Mouse (Mus musculus) B cell, adult (primary cell): ENCODE measurements around the gene Gpr83. TPM values are rescaled to one million over a fixed set of nuclear protein-coding genes. Genes with fewer than 3 reads are reported as not detected.

ENCODE experiments used
- total RNA-seq: library from RNA; stranded (reverse); gene quantifications from 4 replicates; pipeline ENCODE4 v1.2.4, GENCODE M21; 2023; ENCODE audit not compliant: inconsistent age

Gene Gpr83
- total RNA-seq, result not detected in 4 replicates

DNA sequence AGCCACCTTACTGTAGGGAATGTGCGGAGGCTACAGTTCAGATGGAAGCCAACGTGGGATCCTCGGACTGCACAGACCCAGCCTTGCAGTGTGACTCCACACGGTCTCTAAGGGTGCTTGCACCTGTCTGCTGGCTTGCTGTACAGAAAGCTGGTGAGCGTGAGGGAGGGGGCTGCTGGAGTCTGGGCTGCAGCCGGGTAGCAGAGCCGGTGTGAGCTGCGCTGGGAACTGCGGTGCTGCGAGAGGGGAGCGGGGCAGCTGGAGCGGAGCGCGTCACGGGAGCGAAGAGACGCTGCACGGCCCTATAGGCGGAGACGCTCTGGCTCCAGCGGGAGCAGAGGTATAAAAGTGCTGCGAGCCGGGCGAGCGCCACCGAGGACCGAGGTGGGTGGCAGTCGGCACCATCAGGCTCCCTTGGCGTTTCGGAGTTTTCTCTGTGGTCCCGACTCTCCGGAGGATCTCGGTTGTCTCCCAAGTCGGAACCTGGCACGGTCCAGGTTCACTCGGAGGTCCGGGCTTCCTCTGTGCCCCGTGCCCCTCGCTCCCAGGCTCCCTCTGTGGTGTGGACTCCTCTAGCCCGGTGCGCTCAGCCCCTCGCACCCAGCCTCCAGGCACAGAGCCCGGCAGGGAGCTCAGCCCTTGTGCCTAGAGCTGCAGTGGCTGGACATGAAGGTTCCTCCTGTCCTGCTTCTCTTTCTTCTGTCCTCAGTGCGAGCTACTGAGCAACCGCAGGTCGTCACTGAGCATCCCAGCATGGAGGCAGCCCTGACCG, at the start of gene Gpr83:
Gene Gpr83, plus strand, starts transcription at position 343 of the 772 bp plus-strand sequence.

DNA sequence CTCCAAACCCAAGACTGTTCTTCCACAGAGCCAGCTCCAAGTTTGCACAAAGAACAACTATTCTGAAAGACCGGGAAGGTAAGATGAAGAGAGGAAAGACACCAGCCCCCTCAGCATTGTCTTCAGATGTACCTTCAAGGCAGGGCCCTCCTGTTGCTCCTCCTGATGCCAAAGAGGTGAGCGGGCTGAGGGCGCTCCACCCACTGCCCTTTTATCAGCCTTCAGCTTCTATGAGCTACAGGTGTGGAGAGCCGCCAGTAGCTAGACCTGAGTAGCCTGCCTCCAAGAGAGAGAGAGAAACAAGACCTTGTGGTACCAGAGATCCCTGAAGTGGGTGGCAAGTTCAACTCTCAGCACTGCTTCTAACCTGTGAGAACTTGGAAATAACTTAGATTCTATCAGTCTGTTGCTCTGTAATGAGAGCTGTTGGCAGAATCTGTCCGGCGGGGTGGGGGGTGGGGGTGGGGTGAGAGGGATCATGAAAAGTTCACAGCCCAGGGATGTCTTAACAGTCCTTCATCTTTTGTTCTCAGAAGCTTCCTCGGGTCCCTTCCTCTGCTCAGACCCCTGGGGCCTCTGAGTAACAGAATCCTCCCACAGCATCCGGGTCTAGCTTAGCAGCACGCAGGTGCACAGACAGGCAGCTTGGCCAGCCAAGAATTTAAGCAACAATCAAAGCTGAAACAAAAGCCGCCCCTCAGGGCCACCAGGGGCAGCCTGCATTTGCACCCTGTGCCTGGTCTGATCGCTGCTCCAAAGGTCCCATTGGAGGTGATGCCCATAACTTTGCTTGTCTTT, 43.8 kb downstream of the Gpr83 start, which contains the start of gene Izumo1r:
Gene Izumo1r, minus strand, starts transcription at position 369 of the 798 bp plus-strand sequence.

Other genes with a start within 250 kb of the Gpr83 start
- 0.06 to 0.16 TPM in 2 of 4 replicates, not detected in the others for gene Amotl1, start 215.2 kb upstream of the Gpr83 start, total RNA-seq
- gene Piwil4, start 119.5 kb upstream of the Gpr83 start, total RNA-seq, result not detected in 4 replicates
- gene Fut4, start 107.8 kb upstream of the Gpr83 start, total RNA-seq, result 0.15 to 0.29 TPM (median 0.15 TPM) in 3 of 4 replicates, not detected in the other
- gene 1700012B09Rik, start 89.2 kb upstream of the Gpr83 start, total RNA-seq, result not detected in 4 replicates
- gene Mre11a, start 75.6 kb upstream of the Gpr83 start, total RNA-seq, result 42.7 to 55.4 TPM (median 48.9 TPM) in 4 replicates
- 22.0 to 29.5 TPM (median 28.2 TPM) in 4 replicates for gene Ankrd49, start 75.4 kb upstream of the Gpr83 start, total RNA-seq
- 0.81 to 1.1 TPM (median 0.81 TPM) in 3 of 4 replicates, not detected in the other for gene Izumo1r, start 43.7 kb downstream of the Gpr83 start, total RNA-seq
- gene Panx1, start 185.3 kb downstream of the Gpr83 start, total RNA-seq, result 43.9 to 56.0 TPM (median 49.1 TPM) in 4 replicates